Mouse (Mus musculus) gastrocnemius, adult 2 months (tissue): ENCODE results near the gene Rab11b. TPM values are rescaled to one million over a fixed set of nuclear protein-coding genes. Genes with fewer than 3 reads are reported as not detected.
A peak's percentile ranks its signal among the peaks of the same experiment; 100 is the strongest.

Experiments used
- DNase-seq: peaks from one replicate; pipeline ENCODE4 v3.0.0; 2022
- H3K27ac ChIP-seq: fragments of 200-600 bp; 2 replicates; pipeline ENCODE4 v1.8.1; 2022; ENCODE audit warnings: mild to moderate bottlenecking
- H3K4me3 ChIP-seq: fragments of 200-600 bp; 2 replicates; pipeline ENCODE4 v1.8.1; 2022; ENCODE audit warnings: mild to moderate bottlenecking, moderate library complexity
- CTCF ChIP-seq: fragments of 200-600 bp; IDR thresholded peaks from 2 replicates; pipeline ENCODE4 v1.8.1; 2022; ENCODE audit warnings: antibody characterized with exemption, mild to moderate bottlenecking, moderate library complexity
- intact Hi-C: fragments of 180-260 bp; cut with DNase I; formaldehyde crosslinking; loops from one replicate; pipeline ENCODE4 v1.15.1; 2025
- total RNA-seq, 2 experiments: library from RNA; stranded (reverse); gene quantifications; 2 replicates each; pipeline ENCODE4 v1.2.3; 2021

The Rab11b gene
- total RNA-seq, 2 experiments from 2014 or later, result 134 to 150 TPM

DNA sequence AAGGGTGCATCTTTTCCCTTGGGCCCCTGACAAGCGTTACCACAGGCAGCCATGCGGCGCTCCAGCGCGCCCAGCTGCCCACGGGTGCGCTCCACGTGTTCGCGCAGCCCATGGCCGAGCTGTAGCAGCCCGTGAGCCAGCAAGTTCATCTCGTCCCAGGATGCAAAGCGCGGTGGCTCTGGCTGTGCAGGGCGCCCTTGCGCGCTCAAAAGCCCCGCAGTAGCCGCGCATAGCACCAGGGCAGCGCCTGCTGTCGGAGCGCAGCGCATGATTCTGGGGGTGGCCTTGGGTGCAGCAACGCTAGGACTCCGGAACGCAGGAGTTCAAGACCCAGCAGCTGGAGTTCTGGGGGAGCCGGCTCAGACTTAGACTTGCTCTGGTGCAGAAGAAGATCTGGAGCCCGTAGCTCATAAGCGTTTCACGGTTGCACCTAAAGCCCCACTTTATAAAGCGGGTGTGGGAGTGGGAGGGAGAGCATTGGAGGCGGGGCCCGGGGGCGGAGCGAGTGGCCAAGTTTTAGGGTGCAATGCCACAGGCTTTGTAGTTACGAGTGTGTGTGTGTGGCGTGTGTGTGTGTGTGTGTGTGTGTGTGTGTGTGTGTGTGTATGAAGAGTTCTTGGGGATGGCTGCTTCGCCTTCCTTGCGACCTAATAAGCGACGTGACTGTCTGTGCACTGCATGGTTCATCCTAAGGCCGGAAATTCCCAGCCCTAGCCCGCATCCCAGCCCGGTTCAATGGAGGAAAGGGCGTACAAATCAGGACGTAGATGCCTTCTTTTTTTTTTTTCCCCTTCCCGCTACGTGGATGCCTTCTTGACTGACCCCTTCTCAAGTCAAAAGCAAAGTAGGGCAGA is 21.0 kb upstream of the Rab11b start, which contains the start of gene Angptl4:
Gene Angptl4, minus strand, starts transcription at position 707 of the 854 bp plus-strand sequence.
- peak; percentile 6; the same call in 1 of the 2 replicates for TF ChIP-seq CTCF
- intact Hi-C loops, result no loop called here
- peak within 1 kb of the TSS; percentile 80 for H3K4me3 ChIP-seq
- peak; percentile 84 for DNase-seq
- peak within 1 kb of the TSS; percentile 91 for H3K27ac ChIP-seq

DNA sequence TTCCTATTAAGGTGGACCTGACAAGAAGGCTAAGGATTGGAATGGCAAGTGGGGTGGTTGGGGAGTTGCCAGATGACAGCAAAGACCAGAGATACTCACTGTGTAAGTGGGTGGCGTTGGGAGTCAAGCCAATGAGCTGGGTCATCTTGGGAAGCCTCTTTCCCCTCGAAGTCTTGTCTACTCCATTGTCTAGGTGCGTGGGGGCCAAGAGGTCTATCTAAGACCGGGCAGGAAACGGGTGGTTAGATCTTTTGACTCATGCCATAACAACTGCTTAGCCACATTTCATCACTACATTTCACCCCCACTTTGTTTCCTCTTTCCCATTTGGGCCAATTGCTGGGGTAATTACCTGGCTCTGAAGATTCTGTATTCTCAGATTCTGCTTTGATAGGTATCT is 20.1 kb upstream of the Rab11b start:
- Histone ChIP-seq H3K4me3 (peak overlapping the region; percentile 80), H3K27ac (peak overlapping the region; percentile 91)
- DNase-seq, result peak; percentile 51
- no peak for TF ChIP-seq CTCF
- intact Hi-C loops, result no loop called here

DNA sequence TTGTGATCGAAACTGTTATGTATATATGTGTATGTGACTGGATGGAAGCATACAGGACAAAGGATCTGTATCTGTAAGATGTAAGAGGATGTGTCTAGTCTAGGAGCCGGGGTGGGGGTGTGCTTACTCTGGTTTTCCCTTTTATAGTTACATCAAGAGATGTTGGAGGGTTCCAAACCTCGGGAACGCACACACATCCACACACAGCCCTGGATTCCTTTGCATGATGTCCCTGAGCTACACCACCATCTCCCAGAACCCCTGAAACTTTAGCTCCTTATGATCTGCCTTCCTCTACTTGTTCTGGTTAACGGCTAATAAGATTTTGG is 19.6 kb upstream of the Rab11b start:
- intact Hi-C loops, result loop anchor here (2.0 kb wide), 1 partner anchor 23 kb away; no protein-coding TSS in a partner anchor
- DNase-seq, result no peak
- Histone ChIP-seq H3K4me3 (peak overlapping the region; percentile 80), H3K27ac (peak overlapping the region; percentile 91)
- TF ChIP-seq CTCF, result no peak

DNA sequence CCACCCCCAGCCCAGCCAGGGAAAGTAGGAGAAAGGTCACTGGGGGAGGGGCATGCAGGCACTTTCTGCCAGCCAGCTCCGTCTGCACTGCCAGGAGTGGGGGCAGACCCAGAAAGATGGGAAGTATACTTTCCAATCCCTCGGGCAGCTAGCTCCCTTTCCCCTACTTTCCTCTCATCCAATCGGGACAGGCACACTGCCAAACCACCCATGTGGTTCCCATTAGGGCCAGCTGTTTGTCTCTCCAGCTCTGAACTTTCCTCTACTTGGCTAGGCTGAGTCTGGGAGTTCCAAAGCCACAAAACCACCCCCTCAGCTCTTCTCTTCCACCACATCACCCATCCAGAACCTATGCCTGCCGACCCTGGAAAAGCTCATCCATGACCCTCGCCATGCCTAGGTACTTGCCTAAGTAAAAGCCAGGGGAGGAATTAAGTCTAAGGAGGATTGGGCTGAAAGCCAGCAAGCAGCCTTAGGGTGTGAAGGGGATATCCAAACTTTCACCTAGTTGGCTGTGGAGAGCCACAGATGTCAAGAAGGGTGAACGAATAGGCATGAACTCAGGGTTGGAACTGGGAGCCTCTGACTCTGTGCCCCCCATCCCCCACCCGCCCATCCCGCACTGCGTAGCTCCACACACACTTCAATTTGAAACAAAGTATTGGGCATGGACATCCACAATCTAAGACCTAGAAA is 19.1 kb upstream of the Rab11b start:
- Histone ChIP-seq H3K4me3 (peak overlapping the region; percentile 80), H3K27ac (peak overlapping the region; percentile 91)
- intact Hi-C loops, result loop anchor here (2.0 kb wide), 1 partner anchor 23 kb away; no protein-coding TSS in a partner anchor
- peak; percentile 95 for DNase-seq
- no peak for TF ChIP-seq CTCF

DNA sequence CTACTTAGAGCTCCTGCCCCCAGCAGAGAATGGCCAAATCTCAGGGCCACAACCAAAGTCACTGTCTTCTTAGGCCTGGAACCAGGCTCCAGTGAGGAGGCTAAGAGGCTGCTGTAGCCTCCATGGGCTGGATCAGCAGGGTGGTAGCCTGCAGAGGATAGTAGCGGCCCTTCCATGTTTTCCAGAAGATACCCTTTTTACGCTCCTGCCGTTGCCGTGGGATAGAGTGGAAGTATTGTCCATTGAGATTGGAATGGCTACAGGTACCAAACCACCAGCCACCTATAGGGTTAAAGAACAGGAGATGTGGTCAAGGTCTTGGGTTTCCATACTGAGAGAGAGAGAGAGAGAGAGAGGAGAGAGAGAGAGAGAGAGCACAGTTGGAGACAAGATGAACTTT is 15.0 kb upstream of the Rab11b start:
- DNase-seq, result no peak
- intact Hi-C loops, result no loop called here
- Histone ChIP-seq H3K4me3 (no peak overlapping the region), H3K27ac (no peak overlapping the region)
- no peak for TF ChIP-seq CTCF

DNA sequence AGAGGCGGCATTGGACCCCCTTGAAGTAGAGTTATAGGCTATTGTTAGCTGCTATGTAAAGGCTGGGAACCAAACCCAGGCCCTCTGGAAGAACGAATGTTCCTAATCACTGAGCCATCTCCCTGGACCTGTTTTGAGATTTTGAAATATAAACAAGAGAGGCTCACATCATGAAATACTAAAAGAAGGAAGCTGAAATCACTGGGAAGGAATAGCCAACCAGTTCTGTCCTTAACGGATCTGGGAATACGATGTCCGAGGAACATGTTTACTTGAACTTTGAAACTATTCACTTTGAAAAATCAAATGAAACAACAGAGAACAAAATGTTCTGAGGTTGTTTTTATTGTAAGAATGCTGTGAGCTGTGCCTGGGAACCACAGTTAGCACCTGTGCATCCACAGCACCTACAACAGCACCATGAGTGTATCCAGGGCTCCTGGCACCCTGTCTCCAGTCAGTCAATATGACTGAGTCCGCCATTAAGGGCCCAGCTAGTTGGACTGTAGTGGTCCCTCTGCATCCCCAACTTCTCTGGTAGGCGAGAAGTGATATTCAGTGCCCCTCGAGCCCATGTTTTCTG is 14.3 kb upstream of the Rab11b start:
- intact Hi-C loops, result no loop called here
- DNase-seq, result no peak
- H3K27ac ChIP-seq, result no peak overlapping the region
- H3K4me3 ChIP-seq, result no peak overlapping the region
- TF ChIP-seq CTCF, result no peak

DNA sequence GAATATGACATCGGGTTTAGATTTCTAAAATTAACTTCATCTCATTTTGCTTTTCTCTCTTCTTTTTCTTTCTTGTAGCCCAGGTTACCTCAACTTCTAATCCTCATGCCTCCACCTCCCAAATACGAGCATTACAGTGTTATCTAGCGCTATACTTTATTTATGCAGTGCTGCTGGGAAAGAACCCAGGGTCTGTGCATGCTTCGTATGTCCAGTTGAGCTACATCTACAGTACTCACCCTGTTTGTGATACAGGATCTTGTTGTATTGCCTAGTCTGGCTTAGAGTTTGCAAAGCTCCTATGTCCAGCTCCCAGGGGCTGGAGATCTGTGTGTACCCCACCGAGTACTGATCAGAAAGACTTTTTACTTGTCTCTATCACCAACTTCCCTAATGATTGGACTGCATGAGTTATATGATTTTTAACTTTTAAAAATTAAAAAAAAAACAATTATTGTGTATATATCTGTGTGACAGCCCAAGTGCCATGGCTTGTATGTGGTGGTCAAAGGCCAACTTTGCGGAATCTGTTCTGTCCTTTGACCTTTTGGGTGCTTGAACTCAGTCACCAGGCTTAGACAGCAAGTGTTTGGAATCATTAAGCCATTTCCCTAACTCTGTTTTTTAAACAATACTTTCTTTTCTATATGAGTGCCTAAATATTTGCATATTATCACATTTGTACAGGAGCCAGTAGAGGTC is 13.7 kb upstream of the Rab11b start:
- TF ChIP-seq CTCF, result no peak
- intact Hi-C loops, result no loop called here
- no peak overlapping the region for H3K4me3 ChIP-seq
- H3K27ac ChIP-seq, result no peak overlapping the region
- DNase-seq, result no peak

DNA sequence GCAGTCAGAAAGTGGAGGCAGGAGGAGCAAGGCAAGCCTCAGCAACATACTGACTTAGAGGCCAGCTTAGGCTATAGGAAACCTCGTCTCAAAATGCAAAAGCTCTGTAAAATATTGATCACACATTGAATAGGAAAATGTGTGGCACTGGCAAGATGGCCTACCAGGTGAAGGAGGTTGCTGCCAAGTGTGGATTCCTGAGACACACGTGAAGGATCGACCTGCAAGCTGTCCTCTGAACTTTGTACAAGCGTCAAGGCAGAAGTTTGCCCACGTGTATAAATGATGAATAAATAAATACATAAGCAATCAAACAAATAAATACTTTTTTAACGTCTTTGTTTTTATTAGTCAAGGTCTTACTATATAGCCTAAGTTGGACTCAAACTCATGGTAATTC is 13.1 kb upstream of the Rab11b start:
- intact Hi-C loops, result no loop called here
- Histone ChIP-seq H3K27ac (no peak overlapping the region), H3K4me3 (no peak overlapping the region)
- no peak for TF ChIP-seq CTCF
- DNase-seq, result no peak

DNA sequence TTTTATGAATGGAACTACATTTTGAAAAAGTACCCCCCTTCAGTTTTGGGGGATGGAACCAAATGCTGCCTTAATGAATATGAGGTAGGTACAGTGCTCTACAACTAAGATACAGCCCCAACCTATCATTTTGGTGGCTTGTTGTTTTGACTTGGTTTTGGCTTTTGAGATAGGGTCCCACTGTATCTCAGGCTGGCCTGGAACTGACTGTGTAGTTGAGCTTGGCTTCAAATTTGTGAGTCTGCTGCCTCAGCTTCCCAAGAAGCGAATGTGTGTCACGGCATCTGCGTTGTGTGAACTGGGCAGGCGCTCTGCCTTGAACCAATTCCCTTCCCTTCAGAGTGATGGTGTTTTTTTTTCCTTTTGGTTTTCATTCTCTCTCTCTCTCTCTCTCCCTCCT is 11.3 kb upstream of the Rab11b start:
- intact Hi-C loops, result no loop called here
- no peak for DNase-seq
- H3K4me3 ChIP-seq, result no peak overlapping the region
- no peak for TF ChIP-seq CTCF
- no peak overlapping the region for H3K27ac ChIP-seq

DNA sequence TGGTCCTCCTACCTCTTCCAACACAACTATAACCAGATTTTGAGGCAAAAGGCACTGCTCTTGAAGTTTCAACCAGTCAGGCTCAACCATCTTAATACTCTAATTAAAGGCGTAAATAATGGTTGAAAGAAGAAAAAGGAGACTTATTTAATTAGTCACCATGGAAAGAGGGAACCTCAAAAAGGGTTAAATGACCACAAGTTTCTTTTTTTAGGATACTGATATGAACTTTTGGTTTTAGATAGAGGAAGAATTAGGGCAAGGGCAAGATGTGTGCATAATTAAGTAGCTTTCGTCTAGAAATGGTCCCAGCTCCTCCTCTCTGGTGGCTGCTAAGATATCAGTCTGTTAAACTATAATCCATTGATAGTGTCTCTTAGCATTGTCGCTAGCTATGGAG is 6.1 kb upstream of the Rab11b start:
- H3K27ac ChIP-seq, result no peak overlapping the region
- intact Hi-C loops, result no loop called here

DNA sequence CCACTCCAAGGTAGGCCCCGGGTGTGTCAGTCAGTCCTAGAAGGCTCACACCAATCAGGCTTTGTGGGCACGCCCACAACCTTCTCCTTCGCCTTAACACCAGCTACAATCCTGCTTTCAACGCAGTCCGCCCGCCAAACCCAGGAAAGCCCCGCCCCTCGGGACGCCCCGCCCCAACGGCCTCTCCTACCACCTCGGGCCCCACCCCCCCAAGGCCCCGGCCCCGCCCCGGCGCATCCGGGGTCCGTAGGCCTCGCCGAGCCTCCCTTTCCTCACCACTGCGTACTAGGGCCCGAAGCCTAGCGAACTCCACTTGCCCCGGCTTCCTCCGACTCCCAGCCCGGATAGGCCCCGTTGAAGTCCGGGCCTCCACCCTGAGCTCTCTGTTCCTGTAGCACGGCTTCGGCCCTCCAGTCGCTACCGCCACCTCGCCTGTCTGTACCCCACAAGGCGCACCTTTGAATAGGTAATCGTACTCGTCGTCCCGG is 519 bp downstream of the Rab11b start:
- peak; percentile 97 for DNase-seq
- Histone ChIP-seq H3K27ac (peak overlapping the region; percentile 99), H3K4me3 (peak overlapping the region; percentile 99)
- TF ChIP-seq CTCF, result no peak
- intact Hi-C loops, result loop anchor here (5.0 kb wide), 1 partner anchor 43 kb away; the partner anchor contains the start of gene March2

More for the DNA sequence above, 6.1 kb upstream of the Rab11b start:
- DNase-seq, result no peak
- no peak overlapping the region for H3K4me3 ChIP-seq
- TF ChIP-seq CTCF, result no peak

DNA sequence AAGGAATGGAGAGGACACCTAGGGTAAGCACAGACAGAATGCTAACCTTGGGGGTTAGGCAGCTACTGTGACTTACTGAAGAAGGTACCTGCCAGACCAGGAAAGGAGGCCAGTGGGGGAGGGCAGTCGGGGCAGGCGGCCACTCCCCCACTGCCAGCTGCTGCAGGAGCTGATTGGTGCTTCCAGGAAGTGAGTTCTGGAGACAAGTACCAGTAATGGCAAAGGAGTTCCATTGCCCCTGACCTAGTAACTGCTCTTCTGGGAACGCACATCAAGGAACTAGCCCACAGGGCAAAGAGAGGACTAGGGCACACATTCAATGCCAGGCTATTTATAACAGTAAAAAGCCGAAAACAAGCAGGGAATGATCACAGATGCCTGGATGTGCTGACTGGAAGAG is 3.1 kb downstream of the Rab11b start:
- no peak for TF ChIP-seq CTCF
- Histone ChIP-seq H3K4me3 (peak overlapping the region; percentile 57), H3K27ac (peak overlapping the region; percentile 99)
- intact Hi-C loops, result loop anchor here (2.0 to 5.0 kb wide), 2 partner anchors 22 to 40 kb away; partner anchors contain the start of gene March2
- peak; percentile 85 for DNase-seq
